Mouse (Mus musculus) B cell, adult 2 months (primary cell): ENCODE measurements around the gene Slc16a12.
"Not testable (repeated sequence)": the region's sequence is repeated elsewhere in the genome, so short reads cannot be mapped to it uniquely, and the experiment has no call there.

Source experiments
- DNase-seq, 2 experiments: peaks; one replicate each; pipeline ENCODE4 v3.0.0; 2022

Gene Slc16a12

GRCm38 (mm10) chr19:34746688-34747504, at the start of gene Slc16a12:
Slc16a12 (minus strand) TSS chr19:34747289.
- DNase-seq, result peak; percentile 28 to 29

GRCm38 (mm10) chr19:34796396-34796795, 49.3 kb upstream of the Slc16a12 start:
- DNase-seq, result no peak

- no peak for DNase-seq
Measured at GRCm38 (mm10) chr19:34782491-34782890, 35.4 kb upstream of the Slc16a12 start.

DNA sequence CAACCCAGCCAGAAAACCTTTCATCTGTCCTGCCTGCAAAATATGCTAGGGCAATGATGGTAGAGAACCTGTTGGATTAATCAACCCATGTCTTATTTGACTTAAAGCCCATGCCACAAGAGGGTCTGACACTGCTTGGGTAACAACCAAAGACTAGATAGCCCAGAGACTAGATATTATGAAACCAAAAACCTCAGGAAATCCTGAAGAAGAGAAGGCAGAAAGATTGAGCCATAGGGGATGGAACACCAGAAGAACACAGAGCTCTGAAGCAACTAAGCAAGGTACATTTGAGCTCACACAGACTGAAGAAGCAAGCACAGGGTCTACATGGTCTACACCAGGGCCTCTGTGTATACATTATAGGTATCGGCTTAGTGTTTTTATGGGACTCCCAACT, 31.9 kb upstream of the Slc16a12 start:
- no peak for DNase-seq

DNA sequence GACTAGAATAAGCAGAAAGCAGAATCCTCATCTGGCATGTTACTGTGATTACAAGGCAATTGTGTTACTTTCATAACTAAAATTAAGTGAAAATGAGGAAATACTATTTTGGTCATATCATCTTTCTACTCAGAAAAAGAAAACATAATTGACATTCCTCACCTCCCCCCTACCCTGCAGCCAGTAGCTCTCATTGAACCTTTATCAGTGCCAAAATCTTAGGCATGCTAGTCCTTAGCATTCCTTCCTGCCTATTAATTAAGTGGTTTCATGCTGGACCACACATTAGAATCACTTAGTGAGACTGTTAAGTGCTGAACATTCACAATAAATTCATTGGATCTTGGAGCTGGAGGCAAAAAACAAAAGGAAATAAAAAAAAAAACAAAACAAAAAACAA, 31.0 kb upstream of the Slc16a12 start:
- DNase-seq, result no peak

GRCm38 (mm10) chr19:34772775-34773174, 25.7 kb upstream of the Slc16a12 start:
- DNase-seq, result peak; percentile 62 to 65

- no peak for DNase-seq
Measured at GRCm38 (mm10) chr19:34770764-34771163, 23.7 kb upstream of the Slc16a12 start.

GRCm38 (mm10) chr19:34758754-34759153, 11.7 kb upstream of the Slc16a12 start:
- no peak for DNase-seq

DNA sequence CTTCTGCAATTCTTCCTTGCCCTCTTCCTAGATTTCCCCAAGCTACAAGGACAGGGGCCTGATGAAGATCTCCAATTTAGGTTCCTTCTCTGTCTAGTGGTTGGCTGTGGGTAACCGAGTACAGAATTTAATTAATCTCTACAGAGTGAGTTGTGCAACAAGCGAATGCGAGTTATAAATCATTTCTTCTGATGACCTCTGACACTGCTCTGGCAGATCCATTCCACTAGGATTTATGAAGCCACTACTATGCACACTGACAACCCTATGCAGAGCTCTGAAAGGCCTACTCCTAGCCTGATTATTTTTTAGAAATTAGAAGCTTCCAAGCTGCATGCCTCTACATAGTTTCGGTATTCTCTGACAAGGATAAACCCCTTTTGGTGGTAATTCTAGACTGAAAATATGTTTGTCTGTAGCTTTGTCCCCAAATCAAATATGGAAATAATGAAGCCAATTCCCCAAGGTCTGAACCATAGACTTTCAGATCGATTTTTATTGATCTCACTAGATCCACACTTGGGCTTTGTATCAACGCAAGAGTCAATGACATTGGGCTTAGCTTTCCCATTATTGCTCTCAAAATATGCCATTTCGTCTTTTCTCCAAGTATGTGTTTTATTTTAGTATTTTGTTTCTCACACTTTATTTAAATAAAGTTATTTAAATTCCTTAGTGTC, 9.6 kb upstream of the Slc16a12 start:
- DNase-seq, result no peak

DNA sequence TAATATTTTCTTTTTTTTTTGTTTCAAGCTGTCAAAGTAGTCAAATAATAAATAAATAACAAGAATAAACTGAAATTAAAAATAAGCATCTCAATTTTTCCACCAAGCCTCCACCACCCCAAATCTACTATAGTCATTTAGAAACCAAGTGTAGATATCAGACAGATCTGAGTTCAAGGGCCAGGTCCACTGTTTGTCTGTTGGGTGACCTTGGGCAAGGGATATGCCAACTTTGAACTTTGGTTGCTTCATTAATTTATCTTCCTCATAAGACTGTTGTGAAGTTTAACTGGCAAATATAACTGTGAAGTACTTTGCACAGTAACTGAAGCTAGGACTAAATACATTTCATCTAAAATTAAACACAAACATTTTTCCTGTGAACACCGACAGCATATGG, 8.6 kb upstream of the Slc16a12 start:
- no peak for DNase-seq

DNA sequence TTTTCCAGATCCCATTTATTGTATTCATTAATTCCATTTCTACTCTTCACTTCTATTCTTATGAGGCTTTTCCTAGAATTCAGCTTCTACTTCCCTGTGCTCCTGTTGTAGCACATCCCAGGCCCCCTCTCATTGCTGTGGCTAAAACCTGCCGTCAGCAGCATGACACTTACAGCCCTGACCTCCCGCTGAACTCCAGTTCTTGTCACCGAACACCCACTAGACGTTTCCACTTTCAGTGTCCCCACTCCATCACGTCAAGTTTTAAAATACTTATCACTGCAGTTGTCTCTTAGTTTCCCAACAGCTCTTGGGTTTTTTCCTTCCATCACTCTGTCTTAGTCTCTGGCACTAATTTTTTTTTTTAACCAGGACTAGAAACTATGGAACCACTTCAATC, 6.2 kb upstream of the Slc16a12 start:
- no peak for DNase-seq

DNA sequence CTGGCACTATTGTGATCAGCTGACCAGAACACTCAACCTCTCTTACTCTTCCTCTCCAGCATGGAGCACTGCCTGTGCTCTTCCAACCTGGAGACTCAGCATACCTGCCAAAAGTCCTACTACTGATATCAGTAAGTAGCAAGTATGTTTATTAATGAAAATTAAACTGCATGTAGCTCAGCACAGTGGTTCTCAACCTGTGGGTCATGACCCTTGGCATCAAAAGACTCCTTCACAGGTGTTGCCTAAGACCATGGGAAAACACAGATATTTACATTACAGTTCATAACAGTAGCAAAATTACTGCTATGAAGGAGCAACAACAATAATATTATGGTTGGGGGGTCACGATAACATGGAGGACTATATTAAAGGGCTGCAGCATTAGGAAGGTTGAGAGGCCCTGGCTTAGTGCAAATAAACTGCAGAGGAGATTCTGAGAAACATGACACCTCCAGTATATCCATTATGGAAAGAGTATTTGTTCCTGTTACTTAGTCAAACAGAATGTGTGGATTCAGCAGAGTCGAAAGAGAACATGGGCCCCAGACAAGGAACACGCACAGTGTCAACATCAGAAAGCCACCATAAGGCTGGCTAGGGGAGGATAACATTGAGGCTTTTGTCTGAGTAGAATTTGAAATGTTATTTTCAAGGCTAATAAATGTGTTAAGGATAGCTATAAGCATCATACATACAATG, 5.5 kb upstream of the Slc16a12 start:
- DNase-seq, result no peak

- peak; percentile 26 to 30 for DNase-seq
Measured at GRCm38 (mm10) chr19:34751150-34751549, 4.1 kb upstream of the Slc16a12 start.

DNA sequence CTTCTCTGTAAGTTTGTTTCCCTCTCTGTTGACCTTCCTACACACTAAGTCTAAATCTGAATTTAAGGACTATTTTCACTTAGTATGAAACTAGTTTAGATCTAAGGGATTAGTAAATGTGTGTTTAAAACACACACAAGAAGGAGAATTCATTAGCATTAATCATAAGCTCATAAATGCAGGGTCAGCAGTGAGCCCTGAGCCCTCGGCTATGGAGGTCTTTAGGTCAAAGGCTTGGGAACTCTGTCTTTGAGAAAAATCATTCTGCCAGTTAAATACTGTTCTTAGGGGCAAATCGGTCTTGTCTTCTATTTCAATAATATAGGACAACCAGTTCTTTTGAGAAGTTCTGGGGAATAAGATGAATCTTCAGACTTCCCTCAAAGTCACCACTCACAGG, 1.9 kb upstream of the Slc16a12 start:
- no peak for DNase-seq

DNA sequence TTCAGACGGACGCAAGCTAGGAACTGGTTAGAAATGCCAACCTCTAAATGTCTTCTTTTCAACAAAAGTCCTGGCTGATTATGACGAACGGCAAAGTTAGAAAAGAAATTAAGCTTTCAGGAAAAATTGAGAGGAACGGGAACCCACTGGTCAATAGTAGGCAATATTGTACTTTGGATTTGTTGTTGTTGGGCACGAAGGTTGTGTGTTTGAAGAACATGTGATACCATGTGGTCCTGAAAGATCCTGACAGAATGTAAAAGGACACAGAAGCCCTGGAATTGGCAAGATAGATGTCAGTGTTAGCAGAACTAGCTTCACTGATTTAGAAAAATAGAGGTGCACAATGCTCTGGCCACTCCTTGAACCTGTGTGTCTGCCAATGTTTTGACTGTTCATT, 880 bp upstream of the Slc16a12 start:
- not testable (repeated sequence) for DNase-seq

GRCm38 (mm10) chr19:34746201-34746600, 888 bp downstream of the Slc16a12 start:
- DNase-seq, result no peak

- no peak for DNase-seq
Measured at GRCm38 (mm10) chr19:34745012-34745411, 2.1 kb downstream of the Slc16a12 start.

DNA sequence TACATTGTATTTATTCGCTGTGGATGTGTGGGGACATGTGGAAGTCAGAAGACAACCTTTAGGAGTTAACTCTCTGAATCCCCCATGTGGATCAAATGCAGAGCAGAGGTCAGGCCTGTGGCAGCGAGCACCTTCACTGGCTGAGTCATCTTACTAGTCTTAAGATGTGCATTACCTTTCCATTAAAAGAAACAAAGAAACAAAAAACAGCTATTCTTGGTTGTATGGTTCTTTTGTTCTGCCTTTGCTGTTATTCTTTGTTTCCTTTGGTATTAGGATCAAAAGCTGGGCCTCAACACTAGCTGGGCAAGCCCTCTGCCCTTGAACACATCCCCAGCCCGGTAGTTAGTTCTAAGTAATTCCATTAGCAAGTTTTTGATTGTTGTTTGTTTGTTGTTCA, 9.2 kb downstream of the Slc16a12 start:
- DNase-seq, result no peak

DNA sequence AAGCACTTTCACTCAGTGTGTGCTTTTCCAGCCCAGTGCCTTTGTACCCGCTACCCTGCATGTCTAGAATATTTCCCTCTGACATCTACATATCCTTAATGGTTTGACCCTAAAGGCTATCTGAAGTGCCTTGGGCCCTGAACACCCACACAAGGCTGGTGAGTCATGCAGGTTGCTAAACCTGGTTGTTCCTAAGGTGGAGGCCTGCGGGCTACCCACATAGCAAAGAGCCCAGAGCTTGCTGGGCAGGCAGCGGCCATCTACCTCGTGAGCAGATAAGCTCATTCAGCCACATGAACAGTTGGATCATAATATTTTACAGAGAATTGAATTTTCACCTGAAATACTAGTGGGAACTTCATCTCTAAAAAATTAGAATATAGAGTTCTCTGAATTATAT, 11.2 kb downstream of the Slc16a12 start:
- DNase-seq, result no peak

DNA sequence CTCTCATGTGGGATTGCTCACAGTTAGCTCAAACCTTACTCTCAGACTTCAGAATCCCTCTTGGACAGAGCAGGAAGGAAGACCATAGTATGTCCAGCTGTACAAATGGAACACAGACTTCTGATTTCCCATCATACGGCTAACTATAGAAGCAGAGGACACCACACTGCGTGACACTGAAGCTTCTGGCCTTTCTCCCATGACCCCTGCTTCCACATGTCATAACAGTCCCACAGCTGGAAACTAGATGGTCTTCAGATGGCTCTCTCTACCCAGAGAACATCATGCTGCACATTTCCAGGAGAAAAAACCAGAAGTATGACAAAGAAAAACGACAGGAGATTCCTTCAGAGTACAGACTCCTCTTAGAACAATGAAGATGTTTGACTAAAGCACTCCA, 14.1 kb downstream of the Slc16a12 start:
- no peak for DNase-seq

DNA sequence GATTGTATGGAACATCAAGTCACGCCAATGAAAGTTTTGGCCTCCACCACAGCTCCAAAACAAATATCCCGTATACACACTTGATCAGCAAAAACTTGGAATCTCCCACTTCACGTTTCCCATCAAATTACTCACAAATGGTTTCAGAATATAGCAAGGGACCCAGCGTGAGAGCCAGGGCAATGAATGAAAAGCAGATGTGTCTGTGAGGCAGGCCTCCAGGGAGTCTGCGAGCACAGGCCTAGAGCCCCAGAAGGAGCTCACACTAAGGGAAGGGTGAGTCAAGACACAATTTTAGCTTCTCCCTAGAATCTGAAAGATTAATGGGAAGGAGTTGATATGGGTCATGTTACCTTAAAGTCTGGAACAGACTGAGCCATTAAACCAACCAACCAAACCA, 15.7 kb downstream of the Slc16a12 start:
- no peak for DNase-seq

DNA sequence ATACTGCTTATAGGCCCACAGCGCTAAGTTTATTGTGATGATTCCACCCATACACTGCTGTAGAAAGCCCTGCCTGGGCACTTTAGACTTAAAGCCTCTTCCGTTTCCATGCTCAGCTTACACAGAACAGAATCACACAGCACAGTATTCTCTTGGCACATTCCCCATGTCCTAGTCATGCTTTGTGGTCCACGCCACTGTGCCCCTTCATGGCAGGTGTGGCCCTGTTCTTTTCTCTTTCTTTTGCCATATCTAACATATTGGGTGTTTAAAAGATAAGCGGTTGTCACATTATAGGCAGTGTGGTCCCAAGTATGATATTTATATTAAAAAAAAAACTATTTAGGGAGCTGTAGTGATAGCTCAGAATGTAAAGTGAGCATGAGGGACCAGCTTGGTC, 16.5 kb downstream of the Slc16a12 start:
- DNase-seq, result no peak

- no peak for DNase-seq
Measured at GRCm38 (mm10) chr19:34729505-34729904, 17.6 kb downstream of the Slc16a12 start.
